Mouse (Mus musculus): ENCODE results near the gene Adk.

Gene Adk

DNA sequence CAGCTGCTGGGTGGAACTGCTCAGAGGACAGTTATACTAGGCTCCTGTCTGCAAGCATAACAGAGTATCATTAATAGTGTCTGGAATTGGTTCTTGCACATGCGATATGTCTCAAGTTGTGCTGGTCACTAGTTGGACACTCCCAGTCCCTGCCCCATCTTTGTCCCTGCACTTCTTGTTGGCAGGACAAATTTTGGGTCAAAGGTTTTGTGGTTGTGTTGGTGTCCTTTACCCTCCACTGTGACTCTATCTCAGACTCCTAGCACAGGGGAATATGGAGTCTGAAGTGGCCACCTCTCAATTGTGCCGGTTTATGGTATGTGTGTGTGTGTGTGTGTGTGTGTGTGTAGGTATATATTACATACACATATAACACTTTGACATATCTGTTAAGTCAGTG lies 225.9 kb downstream of the Adk start:
- no peak for DNase-seq

DNA sequence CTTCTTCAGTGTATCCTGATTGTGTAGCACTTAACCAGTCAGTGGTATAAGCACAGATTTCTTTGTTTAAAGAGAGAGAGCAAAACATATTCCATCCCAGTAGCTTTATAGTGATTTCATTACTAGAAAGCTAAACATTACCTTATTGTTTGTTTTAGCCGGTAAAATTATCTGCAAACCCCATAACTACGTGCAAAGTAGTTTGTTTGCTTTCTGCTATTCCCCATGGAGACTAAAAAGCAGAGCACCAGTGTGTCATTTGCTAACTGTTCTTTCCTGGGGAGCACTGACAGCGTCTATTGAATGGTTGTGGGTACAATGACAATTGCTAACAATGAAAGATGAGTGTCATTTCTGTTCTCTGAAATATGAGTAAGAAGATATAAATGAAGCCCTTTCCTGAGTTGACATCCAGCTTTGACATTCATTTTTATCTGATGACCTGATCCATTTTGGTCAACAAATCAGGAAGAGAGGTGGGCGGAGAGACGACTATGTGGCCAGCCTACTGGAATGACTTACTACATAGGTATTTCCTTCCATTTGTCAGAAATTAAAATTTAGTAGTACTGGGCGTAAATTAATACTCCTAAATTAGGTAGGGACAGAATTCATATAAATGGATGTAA lies 226.6 kb downstream of the Adk start:
- DNase-seq, result no peak

- no peak for DNase-seq
Measured at GRCm38 (mm10) chr14:21280451-21280850, 228.1 kb downstream of the Adk start.

- DNase-seq, result no peak
Measured at GRCm38 (mm10) chr14:21281506-21281905, 229.1 kb downstream of the Adk start.

GRCm38 (mm10) chr14:21284116-21284515 lies 231.7 kb downstream of the Adk start:
- DNase-seq, result no peak

DNA sequence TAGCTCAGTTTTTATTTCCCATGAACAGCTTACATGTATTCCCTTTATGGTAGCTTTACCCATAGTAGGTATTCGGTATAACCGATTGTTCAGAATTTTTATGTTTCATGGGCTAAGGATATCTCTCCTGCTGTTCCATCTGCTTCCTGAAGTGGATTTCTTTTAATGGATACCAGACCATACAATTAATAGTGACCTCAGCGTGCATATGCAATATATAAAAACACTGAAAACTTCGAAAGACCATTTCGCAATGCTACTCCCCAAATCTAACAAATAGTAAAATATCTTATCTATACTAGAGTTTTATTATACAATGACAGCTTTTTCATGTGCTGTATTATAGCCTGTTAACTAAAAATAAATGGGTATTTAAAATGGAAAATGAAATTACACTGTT lies 232.5 kb downstream of the Adk start:
- no peak for DNase-seq

- DNase-seq, result no peak
Measured at GRCm38 (mm10) chr14:21286274-21286673, 233.9 kb downstream of the Adk start.

- no peak for DNase-seq
Measured at GRCm38 (mm10) chr14:21287726-21288442, 235.5 kb downstream of the Adk start.

DNA sequence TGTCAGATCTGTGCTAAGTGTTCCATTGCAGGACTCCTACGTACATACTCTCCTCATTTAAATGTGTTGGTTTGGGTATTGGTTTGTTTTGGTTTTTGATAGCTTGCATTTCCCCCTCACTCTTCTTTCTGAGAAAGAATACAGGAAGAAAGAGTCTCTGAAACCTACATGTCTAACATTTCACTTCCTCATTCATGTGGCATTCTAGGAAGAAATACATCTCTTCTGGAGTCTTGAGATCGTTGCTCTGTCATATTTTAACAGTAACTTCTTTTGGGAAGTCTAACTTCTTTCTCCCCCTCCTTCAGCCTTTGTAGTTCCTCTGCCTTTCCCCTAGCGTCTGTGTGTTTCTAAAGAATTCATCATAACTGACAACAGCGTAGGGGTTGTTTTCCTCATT lies 247.4 kb downstream of the Adk start:
- DNase-seq, result no peak

GRCm38 (mm10) chr14:21304815-21305214 lies 252.4 kb downstream of the Adk start:
- no peak for DNase-seq

GRCm38 (mm10) chr14:21308349-21308936 lies 256.1 kb downstream of the Adk start:
- DNase-seq, result no peak

DNA sequence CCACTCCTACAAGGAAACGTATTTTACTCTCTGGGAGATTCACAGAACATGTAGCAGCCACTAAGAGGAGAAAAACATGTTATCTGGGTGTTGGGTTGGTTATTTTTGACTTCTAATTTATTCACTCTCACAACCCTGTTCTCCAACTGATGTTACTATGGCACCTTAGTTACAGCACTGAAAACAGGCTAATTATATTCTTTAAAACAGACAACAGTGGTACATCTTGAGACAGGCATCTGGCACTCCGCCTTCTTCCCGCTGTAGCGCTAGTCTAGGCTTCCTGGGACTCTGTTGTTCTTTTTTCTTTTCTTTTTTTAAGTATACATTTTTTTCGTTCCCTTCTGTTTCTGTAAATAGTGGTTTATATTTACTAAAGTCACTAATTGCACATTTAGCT lies 258.2 kb downstream of the Adk start:
- DNase-seq, result no peak

- no peak for DNase-seq
Measured at GRCm38 (mm10) chr14:21313561-21314342, 261.4 kb downstream of the Adk start.

DNA sequence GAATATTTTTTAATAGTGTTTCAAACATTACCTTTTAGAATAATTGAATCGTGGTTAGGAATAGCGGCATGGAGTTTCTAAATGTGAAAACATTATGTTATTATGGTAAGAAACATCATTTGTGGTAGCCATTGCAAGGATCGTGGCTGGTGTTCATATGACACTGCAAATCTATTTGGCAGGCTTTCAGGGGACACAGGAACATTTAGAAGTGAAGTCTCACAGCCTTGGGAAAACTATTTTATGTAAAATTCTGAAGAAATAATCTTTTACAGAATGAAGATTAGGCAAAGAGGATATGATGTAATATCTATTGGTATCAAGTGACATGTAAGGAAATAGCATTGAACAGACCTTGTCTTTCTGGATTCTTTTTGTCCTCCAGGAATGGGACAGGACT lies 262.1 kb downstream of the Adk start:
- no peak for DNase-seq

- DNase-seq, result no peak
Measured at GRCm38 (mm10) chr14:21334826-21335225, 282.5 kb downstream of the Adk start.

DNA sequence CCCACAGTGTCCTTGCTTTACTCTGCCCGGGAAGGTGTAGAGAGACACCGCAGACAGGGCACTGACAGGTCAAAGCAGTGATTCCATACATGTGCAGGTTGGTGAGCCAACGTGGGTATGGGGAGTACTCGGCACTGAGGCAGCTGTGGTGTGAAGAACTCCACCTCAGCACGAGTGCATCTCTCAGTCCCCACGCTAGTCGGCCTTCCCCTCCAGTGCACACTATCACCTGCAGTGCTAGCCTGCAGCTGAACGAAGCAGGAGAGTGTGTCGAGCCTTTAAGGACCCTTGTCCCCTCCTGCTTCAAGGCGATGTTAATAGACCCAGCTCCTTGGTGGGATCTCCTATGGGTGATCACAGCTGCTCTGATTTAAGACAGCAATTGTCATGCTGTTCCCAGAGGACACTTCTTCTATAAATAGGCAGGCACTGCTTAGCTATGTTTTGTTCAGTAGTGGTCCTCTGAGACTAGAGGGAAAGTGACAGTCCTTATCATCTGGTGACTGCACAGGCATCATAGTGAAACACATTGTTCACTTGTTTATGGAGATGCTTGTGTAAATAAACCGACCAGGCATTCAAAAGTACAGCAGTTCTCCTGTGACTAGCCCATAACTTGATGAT lies 283.4 kb downstream of the Adk start:
- no peak for DNase-seq

- no peak for DNase-seq
Measured at GRCm38 (mm10) chr14:21337948-21338347, 285.6 kb downstream of the Adk start.

- no peak for DNase-seq
Measured at GRCm38 (mm10) chr14:21341195-21341594, 288.8 kb downstream of the Adk start.

GRCm38 (mm10) chr14:21342984-21343383 lies 290.6 kb downstream of the Adk start:
- no peak for DNase-seq

DNA sequence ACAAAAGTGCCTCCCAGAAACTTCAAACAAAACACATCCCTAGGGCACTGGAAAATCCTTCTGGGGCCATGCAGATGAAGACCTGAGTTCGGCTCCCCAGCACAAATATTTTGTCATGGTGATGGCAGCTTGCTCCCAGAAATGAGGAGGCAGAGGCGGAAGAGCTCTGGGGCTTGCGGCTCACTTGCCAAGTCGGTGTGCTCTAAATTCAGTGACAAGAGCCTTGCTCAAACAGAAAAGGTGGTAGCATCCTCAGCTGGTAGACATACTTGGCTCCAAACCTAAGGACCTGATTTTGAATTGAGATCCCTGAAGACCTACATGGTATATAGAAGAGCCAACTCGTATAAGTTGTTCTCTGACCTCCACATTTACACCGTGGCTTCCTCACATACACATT lies 292.5 kb downstream of the Adk start:
- DNase-seq, result no peak

DNA sequence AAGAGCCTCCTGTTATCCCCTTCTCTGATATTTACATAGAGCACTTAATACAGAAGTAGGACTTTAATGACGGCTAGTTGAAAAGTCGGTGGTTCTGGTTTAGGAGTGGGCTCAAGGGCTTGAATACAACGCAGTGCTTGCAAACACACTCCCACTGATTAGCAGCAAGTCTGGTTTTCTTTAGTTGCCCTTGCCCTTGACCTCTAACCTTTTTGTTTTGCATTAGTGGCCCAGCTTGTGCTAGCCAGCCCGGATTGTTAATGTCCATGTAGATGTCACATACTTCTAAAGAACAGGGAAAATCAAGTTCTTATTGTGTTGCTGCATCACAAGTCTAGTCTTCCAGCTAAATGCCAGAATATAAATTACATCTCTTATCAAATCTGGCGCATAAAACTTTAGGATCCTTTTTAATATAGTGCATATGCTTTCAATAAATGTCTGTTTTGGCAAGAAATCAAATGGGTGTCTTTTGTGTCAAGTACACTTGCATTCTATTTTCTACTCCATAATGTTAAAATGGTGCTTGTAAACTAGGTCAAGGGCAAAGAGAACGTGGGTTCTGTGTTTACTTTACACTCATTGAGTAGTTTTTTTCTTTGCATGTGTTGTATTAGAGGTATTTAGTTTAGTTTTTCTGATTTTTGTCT lies 296.4 kb downstream of the Adk start:
- no peak for DNase-seq

GRCm38 (mm10) chr14:21351646-21352045 lies 299.3 kb downstream of the Adk start:
- no peak for DNase-seq

DNA sequence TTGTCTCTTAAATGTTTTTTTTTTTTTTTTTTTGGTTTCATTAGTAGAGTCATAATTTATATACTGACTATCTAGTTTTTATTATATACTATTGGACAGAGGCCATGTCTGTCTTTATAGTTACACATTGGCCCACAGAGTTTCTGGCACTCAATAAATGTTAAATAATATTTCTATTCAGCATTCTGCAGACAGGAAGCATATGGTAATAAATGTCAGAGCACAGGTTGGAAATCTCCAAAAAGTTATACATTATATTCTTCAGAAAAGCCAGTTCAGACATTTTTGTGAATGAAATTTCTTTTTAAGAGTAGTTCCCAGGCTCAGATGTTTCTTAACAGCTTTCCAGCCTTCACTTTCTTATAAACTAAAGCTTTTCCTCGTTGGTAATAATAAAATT lies 303.9 kb downstream of the Adk start:
- no peak for DNase-seq

All from liver (tissue).